Mouse (Mus musculus) embryonic facial prominence, embryonic 14.5 days (tissue): ENCODE data around the gene Hypk. TPM values are rescaled to one million over a fixed set of nuclear protein-coding genes. Genes with fewer than 3 reads are reported as not detected.

Experiments used
- ATAC-seq: fragments of 200-750 bp; cut with Nextera tagmentation; 2 replicates; pipeline ENCODE4 v1.8.0; 2017; ENCODE audit warnings: low read depth, moderate number of reproducible peaks, moderate TSS enrichment
- DNase-seq: peaks from one replicate; pipeline ENCODE4 v3.0.0-alpha.2; 2015; ENCODE audit warnings: low spot score
- H3K27ac ChIP-seq: fragments of 300-500 bp; sonication (generic); replicated peaks from 2 replicates; pipeline ENCODE4 v1.5.1; 2014; ENCODE audit warnings: low read depth, mild to moderate bottlenecking, low read length, moderate library complexity
- H3K27me3 ChIP-seq: fragments of 300-500 bp; sonication (generic); replicated peaks from 2 replicates; pipeline ENCODE4 v1.6.1; 2014; ENCODE audit warnings: low read length; ENCODE audit not compliant: control insufficient read depth, insufficient read depth
- H3K36me3 ChIP-seq: fragments of 300-500 bp; sonication (generic); 2 replicates; pipeline ENCODE4 v1.6.1; 2014; ENCODE audit warnings: low read length, mixed read lengths; ENCODE audit not compliant: control insufficient read depth, insufficient read depth
- H3K4me1 ChIP-seq: fragments of 300-500 bp; sonication (generic); 2 replicates; pipeline ENCODE4 v1.6.1; 2014; ENCODE audit warnings: antibody characterized with exemption, low read length; ENCODE audit not compliant: control insufficient read depth, insufficient read depth
- H3K4me2 ChIP-seq: fragments of 300-500 bp; sonication (generic); 2 replicates; pipeline ENCODE4 v1.6.1; 2014; ENCODE audit warnings: low read depth, mild to moderate bottlenecking, low read length, moderate library complexity, mixed read lengths
- H3K4me3 ChIP-seq: fragments of 300-500 bp; sonication (generic); 2 replicates; pipeline ENCODE4 v1.5.1; 2014; ENCODE audit warnings: low read depth, mild to moderate bottlenecking, low read length
- H3K9ac ChIP-seq: fragments of 300-500 bp; sonication (generic); 2 replicates; pipeline ENCODE4 v1.6.1; 2014; ENCODE audit warnings: low read depth, mild to moderate bottlenecking, low read length, moderate library complexity, mixed read lengths
- H3K9me3 ChIP-seq: fragments of 300-500 bp; sonication (generic); 2 replicates; pipeline ENCODE4 v1.6.1; 2016; ENCODE audit warnings: low read length; ENCODE audit not compliant: control insufficient read depth
- WGBS: fragments of 180-500 bp; shearing (Covaris S2); extraction: QIAGEN DNeasy Blood & Tissue Kit; methylation state at CpG from one replicate; pipeline ENCODE4 v1.1.7; 2014; 5-methylcytosine and 5-hydroxymethylcytosine counted together
- polyA plus RNA-seq: library from polyadenylated mRNA; unstranded; fragments of >200 nt; fragmentation: Nextera tagmentation; extraction: Ambion mirVana; gene quantifications from 2 replicates; pipeline ENCODE4 v1.2.1, GENCODE M21; 2014

Gene Hypk
- polyA plus RNA-seq, result 92.5 and 92.9 TPM in 2 replicates

GRCm38 (mm10) chr2:121452990-121453389, at the start of gene Hypk:
TSS of gene Hypk (plus strand) at chr2:121453290.
- no peak within 1 kb of the TSS for H3K9ac ChIP-seq
- H3K27me3 ChIP-seq, result no peaks in the 10 kb centered on the region
- H3K9me3 ChIP-seq, result no peaks in the 10 kb centered on the region
- DNase-seq (no peak), ATAC-seq (no peak)
- WGBS, result 80% methylated on average over 4 of the region's 4 CpGs
- H3K4me3 ChIP-seq, result no peak within 1 kb of the TSS
- H3K36me3 ChIP-seq, result peaks cover 34% of the 10 kb centered on the region
- H3K4me1 ChIP-seq, result peaks cover 15% of the 10 kb centered on the region; the same call in 1 of the 2 replicates
- no peak within 1 kb of the TSS for H3K4me2 ChIP-seq
- H3K27ac ChIP-seq, result no peak within 1 kb of the TSS

- Histone ChIP-seq H3K27ac (no peak overlapping the region), H3K4me1 (no peaks in the 10 kb centered on the region), H3K4me2 (no peak overlapping the region), H3K4me3 (no peak overlapping the region), H3K27me3 (no peaks in the 10 kb centered on the region), H3K9me3 (0 out of 2 replicates have a peak, but pooled peaks cover 1% of the 10 kb centered on the region), H3K9ac (no peak overlapping the region), H3K36me3 (no peaks in the 10 kb centered on the region)
- ATAC-seq (no peak), DNase-seq (peak; percentile 20)
Measured at GRCm38 (mm10) chr2:121403296-121403695, 49.8 kb upstream of the Hypk start.

GRCm38 (mm10) chr2:121408160-121408559, 44.9 kb upstream of the Hypk start:
- WGBS, result 36% methylated on average over 4 of the region's 4 CpGs
- Histone ChIP-seq H3K9me3 (0 out of 2 replicates have a peak, but pooled peaks cover 4% of the 10 kb centered on the region), H3K27ac (no peak overlapping the region), H3K27me3 (no peaks in the 10 kb centered on the region), H3K9ac (no peak overlapping the region), H3K4me3 (no peak overlapping the region), H3K36me3 (no peaks in the 10 kb centered on the region), H3K4me2 (no peak overlapping the region), H3K4me1 (peaks cover 3% of the 10 kb centered on the region; the same call in 1 of the 2 replicates)
- ATAC-seq (no peak), DNase-seq (no peak)

GRCm38 (mm10) chr2:121412843-121413386, 40.2 kb upstream of the Hypk start:
- H3K9ac ChIP-seq, result peak overlapping the region; percentile 99
- H3K9me3 ChIP-seq, result 0 out of 2 replicates have a peak, but pooled peaks cover 4% of the 10 kb centered on the region
- peak overlapping the region; percentile 74 for H3K4me2 ChIP-seq
- H3K36me3 ChIP-seq, result peaks cover 9% of the 10 kb centered on the region
- H3K27me3 ChIP-seq, result no peaks in the 10 kb centered on the region
- peak overlapping the region; percentile 98 for H3K27ac ChIP-seq
- WGBS, result 5% methylated on average over 4 of the region's 4 CpGs
- peak overlapping the region; percentile 88 for H3K4me3 ChIP-seq
- DNase-seq (peak; percentile 32), ATAC-seq (no peak)
- peaks cover 15% of the 10 kb centered on the region for H3K4me1 ChIP-seq

- Histone ChIP-seq H3K36me3 (peaks cover 15% of the 10 kb centered on the region), H3K4me2 (peak within 1 kb of the TSS; percentile 74), H3K4me3 (peak within 1 kb of the TSS; percentile 88), H3K9me3 (0 out of 2 replicates have a peak, but pooled peaks cover under 1% of the 10 kb centered on the region), H3K27ac (peak within 1 kb of the TSS; percentile 98), H3K4me1 (peaks cover 15% of the 10 kb centered on the region), H3K9ac (peak within 1 kb of the TSS; percentile 99), H3K27me3 (no peaks in the 10 kb centered on the region)
- WGBS, result under 1% methylated on average over 21 of the region's 68 CpGs
- ATAC-seq (peak; percentile 99), DNase-seq (peak; percentile 99)
Measured at GRCm38 (mm10) chr2:121413387-121414042, 39.6 kb upstream of the Hypk start, which contains the start of the genes Pdia3 and Catsper2. TSS of gene Pdia3 (plus strand) at chr2:121413775. TSS of gene Catsper2 (minus strand) at chr2:121413792.

GRCm38 (mm10) chr2:121414139-121414685, 38.9 kb upstream of the Hypk start:
- Histone ChIP-seq H3K4me2 (peak overlapping the region; percentile 74), H3K27ac (peak overlapping the region; percentile 98), H3K9ac (peak overlapping the region; percentile 99), H3K4me3 (peak overlapping the region; percentile 88), H3K4me1 (peaks cover 15% of the 10 kb centered on the region), H3K36me3 (peaks cover 22% of the 10 kb centered on the region), H3K27me3 (no peaks in the 10 kb centered on the region), H3K9me3 (no peaks in the 10 kb centered on the region)
- WGBS, result under 1% methylated on average over 22 of the region's 32 CpGs
- DNase-seq (peak; percentile 55), ATAC-seq (peak; percentile 24)

- DNase-seq, result no peak
- peaks cover 15% of the 10 kb centered on the region for H3K4me1 ChIP-seq
- H3K9me3 ChIP-seq, result no peaks in the 10 kb centered on the region
- no peaks in the 10 kb centered on the region for H3K27me3 ChIP-seq
- no peak overlapping the region for H3K27ac ChIP-seq
- H3K9ac ChIP-seq, result peak overlapping the region; percentile 99
- ATAC-seq, result no peak
- WGBS, result 50% methylated on average over 3 of the region's 3 CpGs
- H3K4me3 ChIP-seq, result peak overlapping the region; percentile 88
- H3K4me2 ChIP-seq, result peak overlapping the region; percentile 74
- H3K36me3 ChIP-seq, result peaks cover 27% of the 10 kb centered on the region
Measured at GRCm38 (mm10) chr2:121415103-121415502, 38.0 kb upstream of the Hypk start.

GRCm38 (mm10) chr2:121415591-121415990, 37.5 kb upstream of the Hypk start:
- Histone ChIP-seq H3K4me1 (peaks cover 15% of the 10 kb centered on the region), H3K27ac (no peak overlapping the region), H3K9me3 (no peaks in the 10 kb centered on the region), H3K36me3 (peaks cover 27% of the 10 kb centered on the region), H3K9ac (peak overlapping the region; percentile 99), H3K4me3 (peak overlapping the region; percentile 88), H3K4me2 (peak overlapping the region; percentile 74), H3K27me3 (no peaks in the 10 kb centered on the region)
- DNase-seq, result no peak
- WGBS, result 75% methylated on average over 3 of the region's 3 CpGs
- no peak for ATAC-seq
